Comparison of ENCODE assay signal across 8 mouse cellular contexts in genomic region chr15:99473801-99474575, GRCm38 (mm10). TPM values are rescaled to one million over a fixed set of nuclear protein-coding genes. Genes with fewer than 3 reads are reported as not detected.
DNase-seq lines count a peak whose midpoint lies in the region; ATAC-seq and TF ChIP-seq lines count a peak whose summit lies in the region.

No protein-coding gene starts in this region.

- peak overlapping the region; percentile 97 for H3K4me3 ChIP-seq in E14TG2a.4 (replicated peaks; ENCODE audit: low read length)
- H3K4me3 ChIP-seq in erythroblast, embryonic 14.5 days (replicated peaks) = peak overlapping the region; percentile 87
- peak overlapping the region; percentile 68 for H3K4me3 ChIP-seq in heart, embryonic 16.5 days (ENCODE audit: low read length)
- peak overlapping the region; percentile 79 for H3K4me3 ChIP-seq in lung, postnatal 0 days (ENCODE audit: low read depth, low read length)

- WGBS in heart, embryonic 16.5 days = 4% methylated on average over 38 of the region's 38 CpGs
- 3% methylated on average over 30 of the region's 38 CpGs for WGBS in lung, postnatal 0 days

- peak overlapping the region; percentile 76 for H3K4me2 ChIP-seq in heart, embryonic 16.5 days (ENCODE audit: low read depth, low read length)
- H3K4me2 ChIP-seq in lung, postnatal 0 days (replicated peaks; ENCODE audit: low read depth, low read length) = peak overlapping the region; percentile 89

- peaks cover 62% of the 10 kb centered on the region for H3K4me1 ChIP-seq in E14TG2a.4 (replicated peaks; ENCODE audit: low read depth, low read length)
- peaks cover 26% of the 10 kb centered on the region for H3K4me1 ChIP-seq in erythroblast, embryonic 14.5 days (ENCODE audit: control insufficient read depth)
- peaks cover 8% of the 10 kb centered on the region for H3K4me1 ChIP-seq in heart, embryonic 16.5 days (ENCODE audit: control insufficient read depth, insufficient read depth, low read length)
- H3K4me1 ChIP-seq in lung, postnatal 0 days (ENCODE audit: insufficient read depth, low read depth, low read length) = peaks cover 4% of the 10 kb centered on the region; the same call in 1 of the 2 replicates

- no peak; the same call in 1 of the 2 replicates for TF ChIP-seq EP300 in lung, postnatal 0 days (IDR thresholded peaks at IDR 0.05)

- no peaks in the 10 kb centered on the region for H3K9me3 ChIP-seq in E14TG2a.4 (ENCODE audit: low read length)
- no peaks in the 10 kb centered on the region for H3K9me3 ChIP-seq in erythroblast, embryonic 14.5 days (ENCODE audit: control insufficient read depth, low read length)
- H3K9me3 ChIP-seq in heart, embryonic 16.5 days (replicated peaks; ENCODE audit: control insufficient read depth, low read length) = no peaks in the 10 kb centered on the region
- H3K9me3 ChIP-seq in lung, postnatal 0 days (ENCODE audit: low read length) = no peaks in the 10 kb centered on the region

- peak overlapping the region; percentile 87 for H3K9ac ChIP-seq in heart, embryonic 16.5 days (ENCODE audit: low read length)
- H3K9ac ChIP-seq in lung, postnatal 0 days (replicated peaks; ENCODE audit: low read depth) = peak overlapping the region; percentile 76

- ATAC-seq in heart, embryonic 16.5 days (replicated peaks; ENCODE audit: extremely low read depth, insufficient read depth, low FRiP score) = peak; percentile 72
- peak; percentile 82 for ATAC-seq in lung, postnatal 0 days

- peak overlapping the region; percentile 89 for H3K27ac ChIP-seq in heart, embryonic 16.5 days (ENCODE audit: low read length)
- H3K27ac ChIP-seq in lung, postnatal 0 days (ENCODE audit: low read length) = peak overlapping the region; percentile 88

- no peak for TF ChIP-seq CTCF in E14TG2a.4 (conservative IDR thresholded peaks at IDR 0.05; ENCODE audit: low read length)
- no peak for TF ChIP-seq CTCF in lung, postnatal 0 days (IDR thresholded peaks at IDR 0.05)

- peak; percentile 79 for DNase-seq in adrenal gland, postnatal 10 days
- DNase-seq in kidney, postnatal 14 days = peak; percentile 81
- DNase-seq in lung, postnatal 0 days (ENCODE audit: low spot score) = peak; percentile 92
- peak; percentile 66 for DNase-seq in ovary, adult 18-20 months (ENCODE audit: low spot score)
- no peak for DNase-seq in thymus, postnatal 0 days (ENCODE audit: low spot score)

- H3K27me3 ChIP-seq in E14TG2a.4 (ENCODE audit: insufficient read depth, low read length) = no peaks in the 10 kb centered on the region
- H3K27me3 ChIP-seq in erythroblast, embryonic 14.5 days (ENCODE audit: control insufficient read depth) = no peaks in the 10 kb centered on the region
- H3K27me3 ChIP-seq in heart, embryonic 16.5 days (ENCODE audit: control insufficient read depth, insufficient read depth, low read length) = no peaks in the 10 kb centered on the region
- H3K27me3 ChIP-seq in lung, postnatal 0 days (replicated peaks; ENCODE audit: insufficient read depth, low read length) = no peaks in the 10 kb centered on the region

- peaks cover 16% of the 10 kb centered on the region for H3K36me3 ChIP-seq in E14TG2a.4 (ENCODE audit: insufficient read depth, low read length)
- H3K36me3 ChIP-seq in erythroblast, embryonic 14.5 days (ENCODE audit: control insufficient read depth) = peaks cover 6% of the 10 kb centered on the region
- H3K36me3 ChIP-seq in heart, embryonic 16.5 days (ENCODE audit: control insufficient read depth, insufficient read depth) = no peaks in the 10 kb centered on the region
- no peaks in the 10 kb centered on the region for H3K36me3 ChIP-seq in lung, postnatal 0 days (ENCODE audit: insufficient read depth, low read length)

RNA-seq across cellular contexts. Expression of gene Bcdin3d, which starts 0.5 kb away (rescaled TPM):
- 1 to 10 TPM; 6.0 to 6.5 TPM for total RNA-seq in adrenal gland, postnatal 10 days (2021)
- polyA plus RNA-seq in erythroblast, embryonic 14.5 days (2012) = 0.17 and 0.28 TPM in 2 replicates
- 12.5 and 13.0 TPM in 2 replicates for polyA plus RNA-seq in heart, embryonic 16.5 days (2015; fragmentation: Nextera tagmentation; extraction: Ambion mirVana)
- polyA plus RNA-seq in lung, postnatal 0 days (2015; fragmentation: Nextera tagmentation; extraction: Ambion mirVana) = 11.2 and 11.5 TPM in 2 replicates
- 24.3 and 24.7 TPM in 2 replicates for polyA plus RNA-seq in thymus, postnatal 0 days (2015; fragmentation: Nextera tagmentation; extraction: Ambion mirVana)

RNA-seq across cellular contexts. Expression of gene Nckap5l, which starts 16.4 kb away (rescaled TPM):
- total RNA-seq in adrenal gland, postnatal 10 days (2021) = 10 to 100 TPM; 19.8 to 34.0 TPM
- polyA plus RNA-seq in erythroblast, embryonic 14.5 days (2012) = 0.08 and 0.12 TPM in 2 replicates
- polyA plus RNA-seq in heart, embryonic 16.5 days (2015; fragmentation: Nextera tagmentation; extraction: Ambion mirVana) = 6.6 and 7.9 TPM in 2 replicates
- polyA plus RNA-seq in lung, postnatal 0 days (2015; fragmentation: Nextera tagmentation; extraction: Ambion mirVana) = 5.2 and 6.0 TPM in 2 replicates
- polyA plus RNA-seq in thymus, postnatal 0 days (2015; fragmentation: Nextera tagmentation; extraction: Ambion mirVana) = 5.7 and 6.0 TPM in 2 replicates

RNA-seq across cellular contexts. Expression of gene Faim2, which starts 54.0 kb away (rescaled TPM):
- 10 to 100 TPM; 10.5 to 13.7 TPM for total RNA-seq in adrenal gland, postnatal 10 days (2021)
- polyA plus RNA-seq in erythroblast, embryonic 14.5 days (2012) = not detected in 2 replicates
- polyA plus RNA-seq in heart, embryonic 16.5 days (2015; fragmentation: Nextera tagmentation; extraction: Ambion mirVana) = 0.40 and 0.56 TPM in 2 replicates
- 0.81 and 0.95 TPM in 2 replicates for polyA plus RNA-seq in lung, postnatal 0 days (2015; fragmentation: Nextera tagmentation; extraction: Ambion mirVana)
- polyA plus RNA-seq in thymus, postnatal 0 days (2015; fragmentation: Nextera tagmentation; extraction: Ambion mirVana) = 0.08 and 0.14 TPM in 2 replicates
